Mouse (Mus musculus) ES-E14 (cell line): ENCODE measurements around the gene Atg5. TPM values are rescaled to one million over a fixed set of nuclear protein-coding genes. Genes with fewer than 3 reads are reported as not detected.

Experiments
- DNase-seq: peaks from one replicate; pipeline ENCODE4 v3.0.0-alpha.2; 2013; ENCODE audit warnings: low read depth, low spot score
- H3K27ac ChIP-seq: 2 replicates; pipeline ENCODE4 v1.5.1; 2012; ENCODE audit warnings: low read depth, mild to moderate bottlenecking, low read length, moderate library complexity, mixed read lengths; ENCODE audit not compliant: poor library complexity, insufficient read depth, severe bottlenecking
- H3K36me3 ChIP-seq: 2 replicates; pipeline ENCODE4 v1.6.1; 2012; ENCODE audit warnings: mild to moderate bottlenecking, low read length, moderate library complexity, mixed read lengths; ENCODE audit not compliant: control insufficient read depth, poor library complexity, insufficient read depth, severe bottlenecking
- H3K4me1 ChIP-seq, 2 experiments: fragments of 150-350 bp in 1 of 2; sonication (generic) in 1 of 2; 2 replicates each; pipeline ENCODE4 v1.6.1; 2012; ENCODE audit warnings: low read length in 2 of 2, mild to moderate bottlenecking in 1 of 2, mixed read lengths in 1 of 2; ENCODE audit not compliant: control insufficient read depth in 2 of 2, insufficient read depth in 2 of 2, poor library complexity in 1 of 2
- H3K4me3 ChIP-seq, 2 experiments: fragments of 150-350 bp in 1 of 2; sonication (generic) in 1 of 2; 2 replicates each; pipeline ENCODE4 v1.5.1; 2012; ENCODE audit warnings: low read length in 2 of 2, low read depth in 1 of 2, mild to moderate bottlenecking in 1 of 2, mixed read lengths in 1 of 2; ENCODE audit not compliant: insufficient read depth in 1 of 2, poor library complexity in 1 of 2, severe bottlenecking in 1 of 2
- H3K9ac ChIP-seq: 2 replicates; pipeline ENCODE4 v1.6.1; 2012; ENCODE audit warnings: low read depth, mild to moderate bottlenecking, low read length, mixed read lengths; ENCODE audit not compliant: poor library complexity, insufficient read depth, severe bottlenecking
- H3K9me3 ChIP-seq: fragments of 150-350 bp; sonication (generic); 2 replicates; pipeline ENCODE4 v1.6.1; 2012; ENCODE audit warnings: low read depth, mild to moderate bottlenecking, low read length; ENCODE audit not compliant: control insufficient read depth, insufficient read depth
- CHD2 ChIP-seq: IDR thresholded peaks from 2 replicates; pipeline ENCODE4 v1.6.1; 2014; ENCODE audit warnings: mild to moderate bottlenecking, low read depth, low read length, inconsistent platforms
- HCFC1 ChIP-seq: IDR thresholded peaks from 2 replicates; pipeline ENCODE4 v1.6.1; 2012; ENCODE audit warnings: low read length, inconsistent platforms, borderline replicate concordance; ENCODE audit not compliant: insufficient read depth
- MAFK ChIP-seq: IDR thresholded peaks from 2 replicates; pipeline ENCODE4 v1.6.1; 2014; ENCODE audit warnings: mild to moderate bottlenecking, low read depth, low read length, inconsistent platforms; ENCODE audit not compliant: insufficient read depth
- ZC3H11A ChIP-seq: IDR thresholded peaks from 2 replicates; pipeline ENCODE4 v1.6.1; 2012; ENCODE audit warnings: low read depth, mild to moderate bottlenecking, inconsistent platforms, low read length, borderline replicate concordance
- ZNF384 ChIP-seq: IDR thresholded peaks from 2 replicates; pipeline ENCODE4 v1.6.1; 2012; ENCODE audit warnings: low read depth, low read length, inconsistent platforms
- in situ Hi-C, 2 experiments: fragments of 600-800 bp; cut with MboI; formaldehyde crosslinking; loops; one replicate each; pipeline ENCODE4 v1.15.1; 2025; ENCODE audit warnings: low sequenced_read_pairs in 2 of 2, inconsistent platforms in 1 of 2; ENCODE audit not compliant: unreplicated experiment in 2 of 2
- total RNA-seq: library from RNA; depleted of rRNA; stranded (reverse); fragments of 300-350 nt; gene quantifications from 2 replicates; pipeline ENCODE4 v1.2.3, GENCODE M21; 2012

Gene Atg5
- total RNA-seq, 1 experiment, result 22.5 TPM

- Histone ChIP-seq H3K9me3 (no peaks in the 10 kb centered on the region), H3K27ac (no peak overlapping the region), H3K4me3 (no peak overlapping the region), H3K4me1 (peaks cover 5 to 7% of the 10 kb centered on the region in 2 experiments), H3K36me3 (peaks cover 6% of the 10 kb centered on the region), H3K9ac (no peak overlapping the region)
- in situ Hi-C loops, result no loop called here
- no peak for DNase-seq
- TF ChIP-seq HCFC1 (no peak), MAFK (no peak), ZNF384 (no peak), CHD2 (no peak), ZC3H11A (no peak)
Measured at GRCm38 (mm10) chr10:44306308-44306707, 38.1 kb downstream of the Atg5 start.

- H3K4me1 ChIP-seq, result peaks cover 5 to 7% of the 10 kb centered on the region in 2 experiments
- no peak for DNase-seq
- peaks cover 6% of the 10 kb centered on the region for H3K36me3 ChIP-seq
- in situ Hi-C loops, result no loop called here
- no peaks in the 10 kb centered on the region for H3K9me3 ChIP-seq
- no peak overlapping the region for H3K27ac ChIP-seq
- no peak overlapping the region for H3K9ac ChIP-seq
- TF ChIP-seq ZC3H11A (no peak), CHD2 (no peak), HCFC1 (no peak), ZNF384 (no peak), MAFK (no peak)
- no peak overlapping the region for H3K4me3 ChIP-seq
Measured at GRCm38 (mm10) chr10:44308280-44308679, 40.1 kb downstream of the Atg5 start.

- TF ChIP-seq ZC3H11A (no peak), HCFC1 (no peak), CHD2 (no peak), ZNF384 (no peak), MAFK (no peak)
- H3K9me3 ChIP-seq, result no peaks in the 10 kb centered on the region
- H3K9ac ChIP-seq, result no peak overlapping the region
- in situ Hi-C loops, result no loop called here
- no peak for DNase-seq
- H3K27ac ChIP-seq, result no peak overlapping the region
- H3K4me1 ChIP-seq, result peaks cover 4% of the 10 kb centered on the region in 2 experiments
- H3K4me3 ChIP-seq, result no peak overlapping the region
- peaks cover 2% of the 10 kb centered on the region for H3K36me3 ChIP-seq
Measured at GRCm38 (mm10) chr10:44309250-44309649, 41.1 kb downstream of the Atg5 start.

- Histone ChIP-seq H3K4me1 (peaks cover 5 to 11% of the 10 kb centered on the region in 2 experiments; a peak in 3 of 4 replicates), H3K27ac (no peak overlapping the region), H3K9me3 (no peaks in the 10 kb centered on the region), H3K9ac (no peak overlapping the region), H3K4me3 (no peak overlapping the region), H3K36me3 (peaks cover 2% of the 10 kb centered on the region)
- DNase-seq, result no peak
- TF ChIP-seq ZNF384, result no peak
- no peak for TF ChIP-seq HCFC1
- no peak for TF ChIP-seq MAFK
- TF ChIP-seq ZC3H11A, result no peak
- no peak for TF ChIP-seq CHD2
- in situ Hi-C loops, result no loop called here
Measured at GRCm38 (mm10) chr10:44315276-44315675, 47.1 kb downstream of the Atg5 start.
